Mouse (Mus musculus) stomach, postnatal 0 days (tissue): ENCODE measurements around the gene Zfp286. TPM values are rescaled to one million over a fixed set of nuclear protein-coding genes. Genes with fewer than 3 reads are reported as not detected.

ENCODE experiments used
- ATAC-seq: fragments of 200-750 bp; cut with Nextera tagmentation; 2 replicates; pipeline ENCODE4 v1.8.0; 2017; ENCODE audit not compliant: low FRiP score, low TSS enrichment
- DNase-seq: peaks from one replicate; pipeline ENCODE4 v3.0.0-alpha.2; 2016; ENCODE audit warnings: low spot score
- H3K27ac ChIP-seq: fragments of 300-500 bp; sonication (generic); replicated peaks from 2 replicates; pipeline ENCODE4 v1.5.1; 2014; ENCODE audit warnings: mild to moderate bottlenecking, control low read depth
- H3K27me3 ChIP-seq: fragments of 300-500 bp; sonication (generic); 2 replicates; pipeline ENCODE4 v1.6.1; 2014; ENCODE audit warnings: low read length; ENCODE audit not compliant: control insufficient read depth, insufficient read depth
- H3K36me3 ChIP-seq: fragments of 300-500 bp; sonication (generic); 2 replicates; pipeline ENCODE4 v1.6.1; 2014; ENCODE audit warnings: low read length, mixed read lengths; ENCODE audit not compliant: control insufficient read depth, insufficient read depth
- H3K4me1 ChIP-seq: fragments of 300-500 bp; sonication (generic); replicated peaks from 2 replicates; pipeline ENCODE4 v1.6.1; 2014; ENCODE audit warnings: antibody characterized with exemption; ENCODE audit not compliant: control insufficient read depth, insufficient read depth
- H3K4me2 ChIP-seq: fragments of 300-500 bp; sonication (generic); replicated peaks from 2 replicates; pipeline ENCODE4 v1.6.1; 2014; ENCODE audit warnings: low read depth, mild to moderate bottlenecking, control low read depth, moderate library complexity
- H3K4me3 ChIP-seq: fragments of 300-500 bp; sonication (generic); 2 replicates; pipeline ENCODE4 v1.5.1; 2014; ENCODE audit warnings: low read depth, low read length, control low read depth
- H3K9ac ChIP-seq: fragments of 300-500 bp; sonication (generic); 2 replicates; pipeline ENCODE4 v1.6.1; 2014; ENCODE audit warnings: mild to moderate bottlenecking, low read length, control low read depth, mixed read lengths
- H3K9me3 ChIP-seq: fragments of 300-500 bp; sonication (generic); 2 replicates; pipeline ENCODE4 v1.6.1; 2016; ENCODE audit warnings: low read length; ENCODE audit not compliant: control insufficient read depth
- CTCF ChIP-seq: IDR thresholded peaks from 2 replicates; pipeline ENCODE4 v1.5.1; 2016; ENCODE audit warnings: antibody characterized with exemption, low read depth, mild to moderate bottlenecking, moderate library complexity
- EP300 ChIP-seq: optimal IDR thresholded peaks from 2 replicates; pipeline ENCODE3; 2016; ENCODE audit warnings: antibody characterized with exemption
- WGBS: fragments of 180-500 bp; shearing (Covaris S2); extraction: QIAGEN DNeasy Blood & Tissue Kit; methylation state at CpG from one replicate; pipeline ENCODE4 v1.1.7; 2014; 5-methylcytosine and 5-hydroxymethylcytosine counted together
- polyA plus RNA-seq: library from polyadenylated mRNA; unstranded; fragments of >200 nt; fragmentation: Nextera tagmentation; extraction: Ambion mirVana; gene quantifications from 2 replicates; pipeline ENCODE4 v1.2.1, GENCODE M21; 2015

Gene Zfp286
- polyA plus RNA-seq, 1 experiment from 2014 or later = 4.6 TPM

- no peak overlapping the region for H3K4me2 ChIP-seq
- peak; percentile 19 for DNase-seq
- ATAC-seq = no peak
Observed at GRCm38 (mm10) chr11:62760755-62761457, 28.4 kb downstream of the Zfp286 start.

GRCm38 (mm10) chr11:62758491-62758890, 30.8 kb downstream of the Zfp286 start:
- Histone ChIP-seq H3K9me3 (no peaks in the 10 kb centered on the region), H3K4me3 (no peak overlapping the region), H3K4me1 (no peaks in the 10 kb centered on the region), H3K27ac (no peak overlapping the region), H3K9ac (no peak overlapping the region), H3K4me2 (no peak overlapping the region), H3K36me3 (no peaks in the 10 kb centered on the region), H3K27me3 (no peaks in the 10 kb centered on the region)
- 87% methylated on average over 11 of the region's 11 CpGs for WGBS
- ATAC-seq (no peak), DNase-seq (no peak)
- TF ChIP-seq EP300 (no peak), CTCF (no peak)

More at GRCm38 (mm10) chr11:62760755-62761457, 28.4 kb downstream of the Zfp286 start:
- H3K27me3 ChIP-seq = no peaks in the 10 kb centered on the region
- 67% methylated on average over 9 of the region's 9 CpGs for WGBS
- no peak overlapping the region for H3K4me3 ChIP-seq
- H3K9ac ChIP-seq = no peak overlapping the region
- no peak overlapping the region for H3K27ac ChIP-seq
- TF ChIP-seq CTCF = no peak
- no peaks in the 10 kb centered on the region for H3K9me3 ChIP-seq
- H3K4me1 ChIP-seq = no peaks in the 10 kb centered on the region
- no peaks in the 10 kb centered on the region for H3K36me3 ChIP-seq

- DNase-seq = no peak
- ATAC-seq = no peak
- H3K9me3 ChIP-seq = no peaks in the 10 kb centered on the region
- no peaks in the 10 kb centered on the region for H3K27me3 ChIP-seq
- H3K27ac ChIP-seq = no peak overlapping the region
- no peak overlapping the region for H3K4me3 ChIP-seq
- no peak overlapping the region for H3K9ac ChIP-seq
- no peak overlapping the region for H3K4me2 ChIP-seq
- H3K4me1 ChIP-seq = no peaks in the 10 kb centered on the region
- TF ChIP-seq CTCF (no peak), EP300 (no peak)
- no peaks in the 10 kb centered on the region for H3K36me3 ChIP-seq
- WGBS = 80% methylated on average over 6 of the region's 6 CpGs
Observed at GRCm38 (mm10) chr11:62757906-62758305, 31.4 kb downstream of the Zfp286 start.

GRCm38 (mm10) chr11:62757143-62757507, 32.1 kb downstream of the Zfp286 start:
- Histone ChIP-seq H3K9ac (no peak overlapping the region), H3K27me3 (no peaks in the 10 kb centered on the region), H3K27ac (no peak overlapping the region), H3K4me3 (peak overlapping the region; percentile 13; the same call in 1 of the 2 replicates), H3K4me2 (peak overlapping the region; percentile 54), H3K4me1 (no peaks in the 10 kb centered on the region), H3K9me3 (no peaks in the 10 kb centered on the region), H3K36me3 (no peaks in the 10 kb centered on the region)
- ATAC-seq = peak; percentile 39
- 5% methylated on average over 7 of the region's 7 CpGs for WGBS
- no peak for DNase-seq
- TF ChIP-seq EP300 = no peak
- TF ChIP-seq CTCF = no peak

- no peaks in the 10 kb centered on the region for H3K36me3 ChIP-seq
- WGBS = 4% methylated on average over 36 of the region's 36 CpGs
Observed at GRCm38 (mm10) chr11:62756456-62757142, 32.7 kb downstream of the Zfp286 start.

GRCm38 (mm10) chr11:62752780-62753179, 36.5 kb downstream of the Zfp286 start, which contains the start of gene Gm10428:
TSS of gene Gm10428 (plus strand) at chr11:62753100.
- no peaks in the 10 kb centered on the region for H3K36me3 ChIP-seq
- ATAC-seq (no peak), DNase-seq (no peak)
- no peak within 1 kb of the TSS for H3K4me3 ChIP-seq
- H3K9me3 ChIP-seq = no peaks in the 10 kb centered on the region
- TF ChIP-seq CTCF (no peak), EP300 (no peak)
- H3K9ac ChIP-seq = no peak within 1 kb of the TSS
- H3K4me1 ChIP-seq = no peaks in the 10 kb centered on the region
- no peak within 1 kb of the TSS for H3K27ac ChIP-seq
- 87% methylated on average over 8 of the region's 8 CpGs for WGBS
- H3K4me2 ChIP-seq = no peak within 1 kb of the TSS
- no peaks in the 10 kb centered on the region for H3K27me3 ChIP-seq

More at GRCm38 (mm10) chr11:62756456-62757142, 32.7 kb downstream of the Zfp286 start:
- Histone ChIP-seq H3K27me3 (no peaks in the 10 kb centered on the region), H3K4me1 (no peaks in the 10 kb centered on the region), H3K4me3 (peak overlapping the region; percentile 13; the same call in 1 of the 2 replicates), H3K27ac (no peak overlapping the region), H3K9me3 (no peaks in the 10 kb centered on the region), H3K4me2 (peak overlapping the region; percentile 54), H3K9ac (no peak overlapping the region)
- ATAC-seq (peak; percentile 100), DNase-seq (peak; percentile 97)
- TF ChIP-seq CTCF (peak; percentile 97), EP300 (no peak)
